Mouse (Mus musculus) cerebellum, adult 9-10 months (tissue): ENCODE results near the gene Foxg1.

ENCODE experiments used
- DNase-seq: peaks from one replicate; pipeline ENCODE4 v3.0.0; 2022

The Foxg1 gene

DNA sequence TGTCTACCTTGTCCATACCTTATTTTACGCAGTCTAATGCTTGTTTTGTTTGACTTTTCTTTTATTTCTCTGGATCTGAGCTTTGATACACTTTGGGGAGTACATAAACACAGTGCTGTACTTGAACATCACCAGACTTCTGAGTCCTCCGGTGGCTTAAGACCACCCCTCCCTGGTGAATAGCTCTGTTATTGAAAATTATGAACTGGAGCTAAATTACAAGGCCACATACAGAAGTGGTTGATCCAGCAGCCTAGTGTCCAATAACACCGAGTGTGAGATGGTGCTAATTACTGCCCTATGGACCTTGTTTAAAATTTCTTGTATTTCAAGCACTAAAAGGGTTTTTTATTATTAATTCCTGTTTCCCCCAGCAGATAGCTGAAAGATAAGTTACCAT lies 35.5 kb downstream of the Foxg1 start:
- DNase-seq = no peak
